Mouse (Mus musculus) left cerebral cortex, postnatal 10 days (tissue): ENCODE measurements around the gene Vps35l. TPM values are rescaled to one million over a fixed set of nuclear protein-coding genes. Genes with fewer than 3 reads are reported as not detected.

Source experiments
- DNase-seq, 2 experiments: peaks; one replicate each; pipeline ENCODE4 v3.0.0; 2021 to 2022; ENCODE audit warnings: low spot score in 2 of 2, mixed read lengths in 1 of 2; ENCODE audit errors: extremely low spot score in 1 of 2
- intact Hi-C: fragments of 180-260 bp; cut with DNase I; formaldehyde crosslinking; loops from one replicate; pipeline ENCODE4 v1.15.1; 2025
- total RNA-seq, 2 experiments: library from RNA; stranded (reverse); gene quantifications; 2 replicates each; pipeline ENCODE4 v1.2.3; 2021

Gene Vps35l
- total RNA-seq, 2 experiments from 2014 or later = 69.1 to 79.7 TPM

GRCm38 (mm10) chr7:118803425-118803824 is 63.4 kb downstream of the Vps35l start:
- no peak for DNase-seq
- intact Hi-C loops = no loop called here

- intact Hi-C loops = no loop called here
- no peak for DNase-seq
Measured at GRCm38 (mm10) chr7:118806631-118807411, 66.8 kb downstream of the Vps35l start.

- DNase-seq = peak in 1 of 2 experiments; percentile 65
- intact Hi-C loops = no loop called here
Measured at GRCm38 (mm10) chr7:118807899-118808298, 67.9 kb downstream of the Vps35l start.

- intact Hi-C loops = no loop called here
- no peak for DNase-seq
Measured at GRCm38 (mm10) chr7:118811407-118812106, 71.5 kb downstream of the Vps35l start.

GRCm38 (mm10) chr7:118813592-118813991 is 73.6 kb downstream of the Vps35l start:
- intact Hi-C loops = no loop called here
- no peak for DNase-seq

- intact Hi-C loops = no loop called here
- no peak for DNase-seq
Measured at GRCm38 (mm10) chr7:118816275-118816674, 76.2 kb downstream of the Vps35l start.

GRCm38 (mm10) chr7:118817741-118818140 is 77.7 kb downstream of the Vps35l start:
- DNase-seq = no peak
- intact Hi-C loops = no loop called here

- no peak for DNase-seq
- intact Hi-C loops = no loop called here
Measured at GRCm38 (mm10) chr7:118819666-118820065, 79.6 kb downstream of the Vps35l start.

- DNase-seq = no peak
Measured at GRCm38 (mm10) chr7:118821356-118821755, 81.3 kb downstream of the Vps35l start.

GRCm38 (mm10) chr7:118821887-118822556 is 82.0 kb downstream of the Vps35l start:
- intact Hi-C loops = no loop called here
- DNase-seq = no peak

More at GRCm38 (mm10) chr7:118821356-118821755, 81.3 kb downstream of the Vps35l start:
- intact Hi-C loops = no loop called here

GRCm38 (mm10) chr7:118824451-118824850 is 84.4 kb downstream of the Vps35l start:
- intact Hi-C loops = no loop called here
- DNase-seq = no peak

- intact Hi-C loops = no loop called here
Measured at GRCm38 (mm10) chr7:118827975-118828416, 88.0 kb downstream of the Vps35l start.

GRCm38 (mm10) chr7:118837901-118838300 is 97.9 kb downstream of the Vps35l start:
- intact Hi-C loops = no loop called here
- no peak for DNase-seq

More at GRCm38 (mm10) chr7:118827975-118828416, 88.0 kb downstream of the Vps35l start:
- DNase-seq = peak in 1 of 2 experiments; percentile 55

GRCm38 (mm10) chr7:118841030-118841745 is 101.2 kb downstream of the Vps35l start:
- peak in 1 of 2 experiments; percentile 46 for DNase-seq
- intact Hi-C loops = no loop called here

- no peak for DNase-seq
- intact Hi-C loops = no loop called here
Measured at GRCm38 (mm10) chr7:118841796-118842195, 101.8 kb downstream of the Vps35l start.

GRCm38 (mm10) chr7:118842938-118843337 is 102.9 kb downstream of the Vps35l start:
- intact Hi-C loops = no loop called here
- DNase-seq = no peak

GRCm38 (mm10) chr7:118845141-118845540 is 105.1 kb downstream of the Vps35l start:
- no peak for DNase-seq
- intact Hi-C loops = no loop called here

GRCm38 (mm10) chr7:118846329-118846728 is 106.3 kb downstream of the Vps35l start:
- DNase-seq = no peak
- intact Hi-C loops = no loop called here

GRCm38 (mm10) chr7:118848796-118849195 is 108.8 kb downstream of the Vps35l start:
- intact Hi-C loops = no loop called here
- DNase-seq = no peak
